Mouse (Mus musculus) stomach, embryonic 16.5 days (tissue): ENCODE results near the gene Ppp2r3c. TPM values are rescaled to one million over a fixed set of nuclear protein-coding genes. Genes with fewer than 3 reads are reported as not detected.
"Not testable (repeated sequence)": the region's sequence is repeated elsewhere in the genome, so short reads cannot be mapped to it uniquely, and the experiment has no call there.

ENCODE experiments used
- ATAC-seq: fragments of 200-750 bp; cut with Nextera tagmentation; 2 replicates; pipeline ENCODE4 v1.8.0; 2017; ENCODE audit warnings: moderate number of reproducible peaks, moderate TSS enrichment; ENCODE audit not compliant: insufficient read depth, low FRiP score
- H3K27ac ChIP-seq: fragments of 300-500 bp; sonication (generic); 2 replicates; pipeline ENCODE4 v1.5.1; 2014; ENCODE audit warnings: low read length
- H3K27me3 ChIP-seq: fragments of 300-500 bp; sonication (generic); 2 replicates; pipeline ENCODE4 v1.6.1; 2014; ENCODE audit warnings: low read length, control low read depth, mixed read lengths; ENCODE audit not compliant: control insufficient read depth, insufficient read depth
- H3K36me3 ChIP-seq: fragments of 300-500 bp; sonication (generic); 2 replicates; pipeline ENCODE4 v1.6.1; 2014; ENCODE audit warnings: low read length; ENCODE audit not compliant: control insufficient read depth, insufficient read depth
- H3K4me1 ChIP-seq: fragments of 300-500 bp; sonication (generic); 2 replicates; pipeline ENCODE4 v1.6.1; 2014; ENCODE audit warnings: low read length, control low read depth, mixed read lengths; ENCODE audit not compliant: control insufficient read depth, insufficient read depth
- H3K4me2 ChIP-seq: fragments of 300-500 bp; sonication (generic); 2 replicates; pipeline ENCODE4 v1.6.1; 2014; ENCODE audit warnings: low read depth, low read length, mixed read lengths
- H3K4me3 ChIP-seq: fragments of 300-500 bp; sonication (generic); replicated peaks from 2 replicates; pipeline ENCODE4 v1.5.1; 2014; ENCODE audit warnings: mild to moderate bottlenecking, low read length
- H3K9ac ChIP-seq: fragments of 300-500 bp; sonication (generic); 2 replicates; pipeline ENCODE4 v1.6.1; 2014; ENCODE audit warnings: low read length
- H3K9me3 ChIP-seq: fragments of 300-500 bp; sonication (generic); replicated peaks from 2 replicates; pipeline ENCODE4 v1.6.1; 2016; ENCODE audit warnings: low read length, control low read depth; ENCODE audit not compliant: control insufficient read depth
- WGBS: fragments of 180-500 bp; shearing (Covaris S2); extraction: QIAGEN DNeasy Blood & Tissue Kit; methylation state at CpG from one replicate; pipeline ENCODE4 v1.1.7; 2014; 5-methylcytosine and 5-hydroxymethylcytosine counted together
- polyA plus RNA-seq: library from polyadenylated mRNA; unstranded; fragments of >200 nt; fragmentation: Nextera tagmentation; extraction: Ambion mirVana; gene quantifications from 2 replicates; pipeline ENCODE4 v1.2.1, GENCODE M21; 2015

Ppp2r3c gene
- polyA plus RNA-seq, 1 experiment from 2014 or later: 10.6 TPM

- Histone ChIP-seq H3K27ac (no peak overlapping the region), H3K4me1 (peaks cover 15% of the 10 kb centered on the region), H3K9me3 (no peaks in the 10 kb centered on the region), H3K4me3 (no peak overlapping the region), H3K36me3 (no peaks in the 10 kb centered on the region), H3K9ac (no peak overlapping the region), H3K4me2 (peak overlapping the region; percentile 62), H3K27me3 (no peaks in the 10 kb centered on the region)
- 75% methylated on average over 3 of the region's 3 CpGs for WGBS
- ATAC-seq: no peak
Observed at GRCm38 (mm10) chr12:55300820-55301351, 1.9 kb downstream of the Ppp2r3c start.

- no peak for ATAC-seq
- H3K36me3 ChIP-seq: 0 out of 2 replicates have a peak, but pooled peaks cover 3% of the 10 kb centered on the region
- H3K9ac ChIP-seq: no peak within 1 kb of the TSS
- H3K4me3 ChIP-seq: no peak within 1 kb of the TSS
- no peaks in the 10 kb centered on the region for H3K9me3 ChIP-seq
- no peaks in the 10 kb centered on the region for H3K27me3 ChIP-seq
- WGBS: 71% methylated on average over 5 of the region's 5 CpGs
- H3K4me1 ChIP-seq: peaks cover 15% of the 10 kb centered on the region
- H3K4me2 ChIP-seq: no peak within 1 kb of the TSS
- H3K27ac ChIP-seq: no peak within 1 kb of the TSS
Observed at GRCm38 (mm10) chr12:55299336-55299735, 3.5 kb downstream of the Ppp2r3c start, which contains the start of gene 1110008L16Rik. Gene 1110008L16Rik (plus strand): TSS chr12:55299577.

- peaks cover 9% of the 10 kb centered on the region for H3K4me1 ChIP-seq
- 91% methylated on average over 9 of the region's 9 CpGs for WGBS
- no peaks in the 10 kb centered on the region for H3K9me3 ChIP-seq
- no peak overlapping the region for H3K27ac ChIP-seq
- H3K9ac ChIP-seq: no peak overlapping the region
- H3K4me2 ChIP-seq: no peak overlapping the region
- ATAC-seq: no peak
- H3K4me3 ChIP-seq: no peak overlapping the region
- no peaks in the 10 kb centered on the region for H3K27me3 ChIP-seq
- 0 out of 2 replicates have a peak, but pooled peaks cover 3% of the 10 kb centered on the region for H3K36me3 ChIP-seq
Observed at GRCm38 (mm10) chr12:55298112-55298511, 4.7 kb downstream of the Ppp2r3c start.

- not testable (repeated sequence) for H3K36me3 ChIP-seq, H3K9ac ChIP-seq, H3K4me1 ChIP-seq, H3K27ac ChIP-seq, H3K27me3 ChIP-seq, H3K4me3 ChIP-seq, ATAC-seq, H3K9me3 ChIP-seq, H3K4me2 ChIP-seq
- 82% methylated on average over 3 of the region's 6 CpGs for WGBS
Observed at GRCm38 (mm10) chr12:55277583-55277982, 25.2 kb downstream of the Ppp2r3c start.

- Histone ChIP-seq H3K9ac (no peak overlapping the region), H3K4me3 (no peak overlapping the region), H3K27me3 (no peaks in the 10 kb centered on the region), H3K27ac (no peak overlapping the region), H3K36me3 (no peaks in the 10 kb centered on the region), H3K9me3 (no peaks in the 10 kb centered on the region), H3K4me2 (no peak overlapping the region), H3K4me1 (no peaks in the 10 kb centered on the region)
- ATAC-seq: no peak
- 81% methylated on average over 3 of the region's 3 CpGs for WGBS
Observed at GRCm38 (mm10) chr12:55272243-55272642, 30.6 kb downstream of the Ppp2r3c start.

- H3K27ac ChIP-seq, H3K9ac ChIP-seq, H3K4me1 ChIP-seq, ATAC-seq, H3K27me3 ChIP-seq, H3K9me3 ChIP-seq, H3K36me3 ChIP-seq, H3K4me2 ChIP-seq, H3K4me3 ChIP-seq: not testable (repeated sequence)
- WGBS: no CpG with 5 or more reads among the region's 5 CpGs
Observed at GRCm38 (mm10) chr12:55263385-55263784, 39.4 kb downstream of the Ppp2r3c start.

- not testable (repeated sequence) for H3K4me1 ChIP-seq, ATAC-seq, H3K4me3 ChIP-seq, H3K27ac ChIP-seq, H3K4me2 ChIP-seq, H3K27me3 ChIP-seq, H3K9ac ChIP-seq, H3K9me3 ChIP-seq, H3K36me3 ChIP-seq
- no CpG with 5 or more reads among the region's 8 CpGs for WGBS
Observed at GRCm38 (mm10) chr12:55261950-55262349, 40.8 kb downstream of the Ppp2r3c start.

GRCm38 (mm10) chr12:55242243-55242642 lies 60.6 kb downstream of the Ppp2r3c start:
- no CpG with 5 or more reads among the region's 8 CpGs for WGBS
- not testable (repeated sequence) for H3K27ac ChIP-seq, H3K4me1 ChIP-seq, H3K4me3 ChIP-seq, H3K4me2 ChIP-seq, H3K9ac ChIP-seq, H3K9me3 ChIP-seq, ATAC-seq, H3K27me3 ChIP-seq, H3K36me3 ChIP-seq

- not testable (repeated sequence) for H3K9ac ChIP-seq, H3K9me3 ChIP-seq, H3K27ac ChIP-seq, H3K27me3 ChIP-seq, H3K4me1 ChIP-seq, H3K4me2 ChIP-seq, H3K36me3 ChIP-seq
- ATAC-seq: peak; percentile 46
- H3K4me3 ChIP-seq: peak overlapping the region; percentile 40
- under 1% methylated on average over 10 of the region's 25 CpGs for WGBS
Observed at GRCm38 (mm10) chr12:55230520-55230861, 72.3 kb downstream of the Ppp2r3c start.
